Mouse (Mus musculus): ENCODE data around the gene Serpinb6a. TPM values are rescaled to one million over a fixed set of nuclear protein-coding genes. Genes with fewer than 3 reads are reported as not detected.
"Not testable (repeated sequence)": the region's sequence is repeated elsewhere in the genome, so short reads cannot be mapped to it uniquely, and the experiment has no call there.

Gene Serpinb6a
- polyA plus RNA-seq, 1 experiment from 2014 or later, result 73.6 TPM

DNA sequence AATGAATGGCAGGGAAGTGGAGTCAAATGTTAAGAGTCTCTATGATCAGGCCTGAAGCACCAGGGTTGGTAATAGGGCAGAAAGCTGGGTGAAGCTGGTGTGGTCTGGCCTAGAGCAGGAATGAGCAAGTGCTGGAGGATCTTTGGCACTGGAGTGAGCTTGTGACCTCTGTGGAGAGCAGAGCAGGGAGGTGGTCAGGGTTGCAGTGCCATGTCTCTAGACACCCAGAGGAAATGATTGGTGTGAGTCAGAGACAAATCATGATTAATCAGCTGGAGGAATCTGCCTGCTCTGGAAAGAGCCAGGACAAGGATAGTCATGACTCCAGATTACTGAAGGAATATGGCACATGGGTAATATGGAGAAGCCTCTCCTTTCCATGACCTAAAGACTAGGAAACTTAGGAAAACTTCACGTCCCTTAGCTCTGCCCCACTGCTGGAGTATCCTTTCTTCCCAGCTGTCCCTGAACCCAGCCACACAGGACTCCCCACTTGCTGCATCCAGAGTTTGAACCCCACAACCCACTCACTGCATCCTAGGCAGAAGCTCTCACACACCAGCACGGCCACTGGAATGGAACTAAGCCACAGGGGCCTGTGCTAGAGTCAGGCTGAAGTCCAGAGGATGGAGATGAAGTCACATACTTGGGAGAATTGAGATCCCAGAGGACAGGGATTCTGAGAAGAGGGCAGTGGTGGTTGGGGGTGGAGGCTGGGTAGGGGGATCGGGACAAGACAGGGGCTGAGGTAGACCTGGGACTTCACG, 51.1 kb downstream of the Serpinb6a start:
- ATAC-seq (ENCODE audit: insufficient number of reproducible peaks, insufficient read depth, low FRiP score, low read depth), result no peak
- Histone ChIP-seq H3K9me3 (ENCODE audit: control insufficient read depth, low read length) (no peaks in the 10 kb centered on the region), H3K27ac (replicated peaks in 1 of 2; ENCODE audit: control insufficient read depth in 1 of 2, insufficient read depth in 1 of 2, low read depth in 2 of 2, low read length in 2 of 2) (no peak overlapping the region), H3K4me1 (ENCODE audit: control insufficient read depth in 2 of 2, insufficient read depth in 2 of 2, low read length in 2 of 2) (no peaks in the 10 kb centered on the region), H3K4me2 (ENCODE audit: low read length) (no peak overlapping the region), H3K9ac (ENCODE audit: low read length) (no peak overlapping the region), H3K36me3 (ENCODE audit: control insufficient read depth, insufficient read depth, low read length) (no peaks in the 10 kb centered on the region), H3K27me3 (ENCODE audit: control insufficient read depth, insufficient read depth, low read length) (no peaks in the 10 kb centered on the region), H3K4me3 (ENCODE audit: control insufficient read depth in 1 of 2, insufficient read depth in 1 of 2, low read depth in 1 of 2, low read length in 2 of 2) (no peak overlapping the region)
- WGBS, result 85% methylated on average over 4 of the region's 4 CpGs

DNA sequence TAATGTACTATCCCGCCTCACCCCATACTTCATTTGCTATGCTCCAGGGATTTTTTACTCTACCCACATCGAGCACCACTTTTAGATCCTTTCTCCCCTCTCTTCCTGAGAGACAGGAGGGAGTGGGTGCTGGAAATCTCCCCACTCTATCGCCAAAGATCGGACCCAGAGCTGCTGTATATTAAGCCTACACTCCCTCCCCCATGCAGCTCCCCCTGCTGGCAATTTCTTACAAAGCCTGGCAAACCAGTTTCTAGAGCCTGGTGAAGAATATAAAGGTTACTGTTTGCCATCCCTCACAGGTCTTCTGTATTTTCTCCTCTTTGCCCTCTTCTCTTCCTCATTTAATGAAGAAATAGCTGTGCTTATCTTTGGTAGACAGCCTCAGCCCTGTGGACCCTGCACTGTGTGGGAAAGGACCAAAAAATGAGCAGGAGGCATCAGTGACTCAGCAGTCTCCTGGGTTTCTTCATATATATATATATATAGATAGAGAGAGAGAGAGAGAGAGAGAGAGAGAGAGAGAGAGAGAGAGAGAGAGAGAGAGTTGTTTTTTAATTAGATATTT, 60.3 kb downstream of the Serpinb6a start:
- no peak overlapping the region for H3K4me3 ChIP-seq (ENCODE audit: control insufficient read depth in 1 of 2, insufficient read depth in 1 of 2, low read depth in 1 of 2, low read length in 2 of 2)
- ATAC-seq (ENCODE audit: insufficient number of reproducible peaks, insufficient read depth, low FRiP score, low read depth), result no peak
- 46% methylated on average over 4 of the region's 4 CpGs for WGBS

DNA sequence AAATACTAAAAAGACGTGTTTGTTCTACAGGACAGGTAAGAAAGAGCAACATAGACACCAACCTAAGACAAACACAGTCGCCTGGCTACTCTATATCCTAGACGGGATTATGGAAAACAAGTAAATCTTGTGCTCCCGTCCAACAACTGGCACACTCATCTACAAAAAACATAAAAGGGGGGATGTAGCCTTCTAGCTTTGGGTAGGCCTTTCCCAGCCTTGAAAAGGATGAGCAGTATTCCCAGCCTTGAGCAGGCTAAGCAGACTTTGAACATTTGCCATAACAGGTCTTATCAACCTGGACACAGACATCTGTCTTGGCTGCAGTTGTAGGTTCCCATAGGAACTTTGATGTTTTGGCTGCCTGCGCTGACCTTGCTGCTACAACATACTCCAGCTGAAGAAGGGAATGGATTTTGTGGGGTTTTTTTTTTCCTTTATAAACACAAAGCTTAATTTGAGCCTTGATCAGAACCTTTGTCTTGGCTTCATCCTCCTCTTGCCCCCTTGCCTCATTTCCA, 61.2 kb downstream of the Serpinb6a start:
- no peaks in the 10 kb centered on the region for H3K27me3 ChIP-seq (ENCODE audit: control insufficient read depth, insufficient read depth, low read length)
- no peak overlapping the region for H3K4me2 ChIP-seq (ENCODE audit: low read length)
- no peaks in the 10 kb centered on the region for H3K9me3 ChIP-seq (ENCODE audit: control insufficient read depth, low read length)
- no peak overlapping the region for H3K4me3 ChIP-seq (ENCODE audit: control insufficient read depth in 1 of 2, insufficient read depth in 1 of 2, low read depth in 1 of 2, low read length in 2 of 2)
- no peak for ATAC-seq (ENCODE audit: insufficient number of reproducible peaks, insufficient read depth, low FRiP score, low read depth)
- WGBS, result 82% methylated on average over 5 of the region's 5 CpGs
- H3K27ac ChIP-seq (replicated peaks in 1 of 2; ENCODE audit: control insufficient read depth in 1 of 2, insufficient read depth in 1 of 2, low read depth in 2 of 2, low read length in 2 of 2), result no peak overlapping the region
- H3K9ac ChIP-seq (ENCODE audit: low read length), result no peak overlapping the region
- no peaks in the 10 kb centered on the region for H3K36me3 ChIP-seq (ENCODE audit: control insufficient read depth, insufficient read depth, low read length)
- H3K4me1 ChIP-seq (ENCODE audit: control insufficient read depth in 2 of 2, insufficient read depth in 2 of 2, low read length in 2 of 2), result peaks cover 2 to 7% of the 10 kb centered on the region in 2 experiments

More for the DNA sequence above, 60.3 kb downstream of the Serpinb6a start:
- H3K27ac ChIP-seq (replicated peaks in 1 of 2; ENCODE audit: control insufficient read depth in 1 of 2, insufficient read depth in 1 of 2, low read depth in 2 of 2, low read length in 2 of 2), result no peak overlapping the region
- no peaks in the 10 kb centered on the region for H3K4me1 ChIP-seq (ENCODE audit: control insufficient read depth in 2 of 2, insufficient read depth in 2 of 2, low read length in 2 of 2)
- H3K36me3 ChIP-seq (ENCODE audit: control insufficient read depth, insufficient read depth, low read length), result no peaks in the 10 kb centered on the region
- no peak overlapping the region for H3K4me2 ChIP-seq (ENCODE audit: low read length)
- H3K27me3 ChIP-seq (ENCODE audit: control insufficient read depth, insufficient read depth, low read length), result no peaks in the 10 kb centered on the region
- H3K9ac ChIP-seq (ENCODE audit: low read length), result no peak overlapping the region
- no peaks in the 10 kb centered on the region for H3K9me3 ChIP-seq (ENCODE audit: control insufficient read depth, low read length)

DNA sequence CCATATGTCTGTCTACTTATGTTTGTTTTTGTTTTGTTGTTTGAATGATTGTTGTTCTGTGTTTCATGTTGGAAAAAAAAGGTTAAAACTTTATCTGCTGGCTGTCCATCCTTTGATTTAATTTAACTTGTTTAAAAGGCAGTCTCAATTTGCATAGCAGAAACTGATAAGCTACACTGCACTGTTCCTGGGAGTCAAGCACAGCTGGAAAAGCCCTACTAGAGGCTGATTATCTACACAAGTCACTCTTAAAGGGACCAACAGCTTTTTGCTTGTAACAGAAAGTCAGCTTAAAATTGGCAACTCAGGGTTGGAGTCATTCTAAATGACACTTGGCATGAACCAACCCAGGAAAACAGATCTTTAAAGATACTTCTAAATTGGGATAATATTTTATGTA, 65.0 kb downstream of the Serpinb6a start:
- not testable (repeated sequence) for H3K36me3 ChIP-seq (ENCODE audit: control insufficient read depth, insufficient read depth, low read length); H3K4me2 ChIP-seq (ENCODE audit: low read length); H3K27me3 ChIP-seq (ENCODE audit: control insufficient read depth, insufficient read depth, low read length); ATAC-seq (ENCODE audit: insufficient number of reproducible peaks, insufficient read depth, low FRiP score, low read depth); H3K9me3 ChIP-seq (ENCODE audit: control insufficient read depth, low read length); H3K4me3 ChIP-seq (ENCODE audit: control insufficient read depth in 1 of 2, insufficient read depth in 1 of 2, low read depth in 1 of 2, low read length in 2 of 2); H3K9ac ChIP-seq (ENCODE audit: low read length)
- Histone ChIP-seq H3K4me1 (ENCODE audit: control insufficient read depth in 2 of 2, insufficient read depth in 2 of 2, low read length in 2 of 2) (peaks cover 3 to 21% of the 10 kb centered on the region in 2 experiments), H3K27ac (replicated peaks in 1 of 2; ENCODE audit: control insufficient read depth in 1 of 2, insufficient read depth in 1 of 2, low read depth in 2 of 2, low read length in 2 of 2) (0 out of 4 replicates have a peak overlapping the region, but pooled peaks of 1 of the 2 experiments have one; percentile 26)

DNA sequence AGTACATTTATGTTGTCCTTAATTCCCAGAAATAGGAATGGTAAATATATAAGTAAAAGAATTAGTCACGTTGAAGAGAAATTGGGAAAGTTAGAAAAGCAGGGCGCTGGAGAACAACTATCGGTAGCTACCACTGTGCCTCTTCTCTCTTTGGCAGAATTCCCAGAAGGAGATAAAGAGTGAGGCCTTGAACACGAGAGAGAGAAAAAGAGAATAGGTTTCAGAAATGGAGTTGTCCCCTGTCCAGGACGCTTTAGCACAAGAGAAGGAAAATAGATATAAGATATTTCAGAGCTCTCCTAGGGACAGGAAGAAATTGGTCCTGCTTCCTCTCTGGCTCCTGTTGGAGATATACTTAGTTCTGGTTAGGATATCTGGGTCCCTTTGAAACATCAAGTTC, 65.4 kb downstream of the Serpinb6a start:
- Histone ChIP-seq H3K9me3 (ENCODE audit: control insufficient read depth, low read length) (no peaks in the 10 kb centered on the region), H3K36me3 (ENCODE audit: control insufficient read depth, insufficient read depth, low read length) (no peaks in the 10 kb centered on the region), H3K27me3 (ENCODE audit: control insufficient read depth, insufficient read depth, low read length) (no peaks in the 10 kb centered on the region), H3K9ac (ENCODE audit: low read length) (no peak overlapping the region), H3K4me1 (ENCODE audit: control insufficient read depth in 2 of 2, insufficient read depth in 2 of 2, low read length in 2 of 2) (peaks cover 3 to 21% of the 10 kb centered on the region in 2 experiments), H3K4me2 (ENCODE audit: low read length) (peak overlapping the region; percentile 74; the same call in 1 of the 2 replicates), H3K27ac (replicated peaks in 1 of 2; ENCODE audit: control insufficient read depth in 1 of 2, insufficient read depth in 1 of 2, low read depth in 2 of 2, low read length in 2 of 2) (0 out of 4 replicates have a peak overlapping the region, but pooled peaks of 1 of the 2 experiments have one; percentile 26), H3K4me3 (ENCODE audit: control insufficient read depth in 1 of 2, insufficient read depth in 1 of 2, low read depth in 1 of 2, low read length in 2 of 2) (no peak overlapping the region)
- WGBS, result 15% methylated on average over 5 of the region's 5 CpGs
- no peak for ATAC-seq (ENCODE audit: insufficient number of reproducible peaks, insufficient read depth, low FRiP score, low read depth)

DNA sequence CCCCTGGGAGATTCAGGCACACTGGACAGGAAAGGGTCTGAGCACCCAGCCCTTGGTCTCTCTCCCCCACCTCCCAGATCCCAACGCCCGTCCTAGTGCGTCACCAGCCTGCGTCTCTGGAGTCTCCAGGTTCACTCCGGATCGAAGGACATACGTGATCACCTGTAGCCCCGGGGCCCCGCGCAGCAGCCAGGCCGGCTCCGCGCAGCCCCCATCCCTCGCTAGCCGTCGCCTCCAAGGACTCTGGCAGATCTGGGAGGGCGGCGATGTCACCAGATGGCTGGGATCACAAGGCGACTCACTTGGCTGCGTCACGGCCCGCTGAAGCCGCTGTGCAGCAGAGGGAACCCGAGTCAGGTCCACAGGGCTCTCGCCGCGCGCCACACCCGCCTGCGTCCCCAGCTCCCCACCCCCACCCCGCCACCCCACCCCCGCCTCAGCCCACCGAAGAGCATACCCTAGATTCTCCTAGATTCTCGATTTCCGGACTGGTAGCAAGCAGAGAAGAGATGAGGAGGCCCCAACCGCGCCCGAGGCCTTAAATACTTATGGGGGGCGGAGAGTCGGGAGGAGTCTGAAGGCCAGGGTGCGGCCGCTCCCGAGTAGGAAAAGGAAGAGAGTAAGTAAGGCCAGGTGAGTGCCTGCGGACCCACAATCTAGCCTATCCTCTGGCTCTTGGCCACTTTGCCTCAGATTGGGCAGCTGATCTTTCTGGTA, 67.0 kb downstream of the Serpinb6a start:
- Histone ChIP-seq H3K27me3 (ENCODE audit: control insufficient read depth, insufficient read depth, low read length) (no peaks in the 10 kb centered on the region), H3K4me1 (ENCODE audit: control insufficient read depth in 2 of 2, insufficient read depth in 2 of 2, low read length in 2 of 2) (peaks cover 3 to 21% of the 10 kb centered on the region in 2 experiments), H3K27ac (replicated peaks in 1 of 2; ENCODE audit: control insufficient read depth in 1 of 2, insufficient read depth in 1 of 2, low read depth in 2 of 2, low read length in 2 of 2) (peak overlapping the region; percentile 23 to 41; a peak in 3 of 4 replicates), H3K9me3 (ENCODE audit: control insufficient read depth, low read length) (no peaks in the 10 kb centered on the region), H3K4me2 (ENCODE audit: low read length) (peak overlapping the region; percentile 74), H3K4me3 (ENCODE audit: control insufficient read depth in 1 of 2, insufficient read depth in 1 of 2, low read depth in 1 of 2, low read length in 2 of 2) (peak overlapping the region; percentile 74 to 80), H3K36me3 (ENCODE audit: control insufficient read depth, insufficient read depth, low read length) (peaks cover 5% of the 10 kb centered on the region), H3K9ac (ENCODE audit: low read length) (peak overlapping the region; percentile 90)
- under 1% methylated on average over 44 of the region's 44 CpGs for WGBS
- ATAC-seq (ENCODE audit: insufficient number of reproducible peaks, insufficient read depth, low FRiP score, low read depth), result peak; percentile 80

DNA sequence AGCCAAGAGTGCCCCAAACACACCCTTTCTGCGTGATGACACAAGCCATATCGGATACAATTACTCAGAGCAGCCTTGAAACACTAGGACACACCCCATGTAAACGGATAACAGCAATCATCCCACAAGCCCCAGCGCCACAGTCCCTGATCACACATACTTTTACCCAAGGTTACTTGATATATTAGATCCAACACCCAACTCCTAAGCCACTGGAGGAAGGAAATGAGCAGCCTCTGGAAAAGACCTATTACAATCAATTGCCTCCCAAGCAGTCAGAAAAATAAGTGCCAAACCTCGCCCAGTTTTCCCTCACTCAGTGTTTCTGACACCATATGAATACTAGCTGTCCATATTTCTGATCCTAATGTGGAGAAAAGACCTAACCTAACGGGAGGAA, 67.9 kb downstream of the Serpinb6a start:
- H3K9me3 ChIP-seq (ENCODE audit: control insufficient read depth, low read length), result no peaks in the 10 kb centered on the region
- ATAC-seq (ENCODE audit: insufficient number of reproducible peaks, insufficient read depth, low FRiP score, low read depth), result no peak
- H3K4me1 ChIP-seq (ENCODE audit: control insufficient read depth in 2 of 2, insufficient read depth in 2 of 2, low read length in 2 of 2), result peaks cover 3 to 21% of the 10 kb centered on the region in 2 experiments
- H3K9ac ChIP-seq (ENCODE audit: low read length), result peak overlapping the region; percentile 90
- peaks cover 14% of the 10 kb centered on the region for H3K36me3 ChIP-seq (ENCODE audit: control insufficient read depth, insufficient read depth, low read length)
- H3K27ac ChIP-seq (replicated peaks in 1 of 2; ENCODE audit: control insufficient read depth in 1 of 2, insufficient read depth in 1 of 2, low read depth in 2 of 2, low read length in 2 of 2), result no peak overlapping the region
- 59% methylated on average over 6 of the region's 6 CpGs for WGBS
- peak overlapping the region; percentile 74 to 80; a peak in 3 of 4 replicates for H3K4me3 ChIP-seq (ENCODE audit: control insufficient read depth in 1 of 2, insufficient read depth in 1 of 2, low read depth in 1 of 2, low read length in 2 of 2)
- no peaks in the 10 kb centered on the region for H3K27me3 ChIP-seq (ENCODE audit: control insufficient read depth, insufficient read depth, low read length)
- H3K4me2 ChIP-seq (ENCODE audit: low read length), result peak overlapping the region; percentile 74

Measured in heart, embryonic 14.5 days (tissue).